Mouse (Mus musculus) embryonic fibroblast, embryonic 13.5 days (primary cell): Measurements from ENCODE around the gene Cdc42bpb. TPM values are rescaled to one million over a fixed set of nuclear protein-coding genes. Genes with fewer than 3 reads are reported as not detected.

Source experiments
- H3K27ac ChIP-seq: 2 replicates; pipeline ENCODE4 v1.5.1; 2012; ENCODE audit warnings: low read length, control low read depth, inconsistent platforms; ENCODE audit not compliant: insufficient read depth
- H3K4me1 ChIP-seq: 2 replicates; pipeline ENCODE4 v1.6.1; 2011; ENCODE audit warnings: low read length; ENCODE audit not compliant: control insufficient read depth, insufficient read depth
- H3K4me3 ChIP-seq: 2 replicates; pipeline ENCODE4 v1.5.1; 2011; ENCODE audit warnings: mild to moderate bottlenecking, control low read depth, low read length; ENCODE audit not compliant: insufficient read depth
- CTCF ChIP-seq: IDR thresholded peaks from 2 replicates; pipeline ENCODE4 v1.5.1; 2011; ENCODE audit warnings: mild to moderate bottlenecking, control low read depth, low read length, moderate library complexity, borderline replicate concordance; ENCODE audit not compliant: insufficient read depth
- POLR2A ChIP-seq: IDR thresholded peaks from 2 replicates; pipeline ENCODE4 v1.6.1; 2011; ENCODE audit warnings: low read depth, mild to moderate bottlenecking, control low read depth, low read length, moderate library complexity
- polyA plus RNA-seq: library from polyadenylated mRNA; stranded (reverse); fragments of >200 nt; gene quantifications from 2 replicates; pipeline ENCODE4 v1.2.4, GENCODE M21; 2011; ENCODE audit warnings: low read depth; ENCODE audit not compliant: missing spikeins, insufficient read length

Cdc42bpb gene
- 60.0 and 71.1 TPM in 2 replicates for polyA plus RNA-seq

DNA sequence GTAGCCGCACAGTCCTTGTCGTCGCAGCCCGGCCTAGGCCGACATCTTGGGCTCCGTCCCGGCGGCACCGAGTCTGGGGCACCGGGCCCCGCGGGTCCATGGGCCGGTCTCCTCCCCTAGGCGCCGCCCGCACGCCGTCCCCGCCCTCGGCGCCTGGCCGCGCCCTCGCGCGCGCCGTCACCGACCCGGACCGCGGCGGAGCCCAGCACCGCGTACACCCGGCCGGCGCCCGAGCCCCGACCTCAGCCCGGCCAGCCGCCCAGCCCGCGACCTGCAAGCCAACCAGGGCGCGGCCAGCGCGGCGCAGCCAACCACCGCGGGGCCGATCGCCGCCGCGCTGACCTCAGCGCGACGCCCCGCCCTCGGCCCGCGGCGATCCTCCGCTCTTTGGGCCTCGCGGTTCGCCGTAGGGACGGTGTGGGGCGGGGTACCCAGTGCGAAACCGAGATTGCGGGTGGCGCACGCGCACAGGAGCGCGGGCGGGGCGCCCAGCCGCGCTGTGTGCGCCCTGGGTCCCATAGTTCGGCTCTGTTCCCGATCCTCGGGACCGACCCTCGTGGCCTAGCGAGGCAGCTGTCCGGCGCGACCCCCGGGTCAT, at the start of gene Cdc42bpb:
Gene Cdc42bpb (minus strand): TSS at position 343 of the 598 bp plus-strand sequence.
- no peak for TF ChIP-seq CTCF
- TF ChIP-seq POLR2A, result peak; percentile 88
- peak within 1 kb of the TSS; percentile 99 for H3K4me3 ChIP-seq
- no peaks in the 10 kb centered on the region for H3K4me1 ChIP-seq
- H3K27ac ChIP-seq, result peak within 1 kb of the TSS; percentile 55

DNA sequence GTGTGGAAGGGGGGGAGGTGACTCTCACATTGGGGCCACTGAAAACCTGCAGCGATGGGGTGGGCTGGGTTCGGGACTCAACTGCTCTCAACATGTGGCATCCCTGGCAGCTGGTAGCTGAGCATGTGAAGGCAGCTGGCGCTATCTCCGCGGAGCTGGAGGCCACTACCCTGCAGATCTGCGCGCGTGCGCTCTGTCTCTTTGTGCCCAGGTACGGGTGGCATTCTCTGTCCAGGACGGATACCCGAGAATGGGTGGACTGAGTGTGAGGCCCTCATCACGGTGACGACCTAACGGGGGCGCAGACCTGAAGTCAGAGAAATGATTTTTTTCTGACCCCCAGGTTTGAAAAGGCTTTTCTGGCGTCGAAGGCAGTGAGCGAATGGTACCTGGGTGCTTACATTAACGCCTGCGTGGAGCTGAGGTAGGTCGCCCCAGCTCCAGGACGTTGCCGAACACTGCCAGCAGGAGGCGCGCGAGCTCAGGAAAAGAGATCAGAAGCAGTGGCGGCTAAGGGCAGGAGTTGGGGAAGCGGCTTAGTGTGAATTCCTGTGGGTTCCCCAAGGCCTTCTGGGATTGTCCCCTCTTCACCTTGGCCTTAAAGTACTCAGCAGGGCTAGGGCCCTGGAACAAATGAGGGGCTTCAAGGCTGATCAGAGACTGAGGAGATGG, 48.4 kb upstream of the Cdc42bpb start:
- Histone ChIP-seq H3K4me3 (no peak overlapping the region), H3K27ac (no peak overlapping the region), H3K4me1 (peaks cover 6% of the 10 kb centered on the region)
- no peak for TF ChIP-seq POLR2A
- TF ChIP-seq CTCF, result peak; percentile 99

DNA sequence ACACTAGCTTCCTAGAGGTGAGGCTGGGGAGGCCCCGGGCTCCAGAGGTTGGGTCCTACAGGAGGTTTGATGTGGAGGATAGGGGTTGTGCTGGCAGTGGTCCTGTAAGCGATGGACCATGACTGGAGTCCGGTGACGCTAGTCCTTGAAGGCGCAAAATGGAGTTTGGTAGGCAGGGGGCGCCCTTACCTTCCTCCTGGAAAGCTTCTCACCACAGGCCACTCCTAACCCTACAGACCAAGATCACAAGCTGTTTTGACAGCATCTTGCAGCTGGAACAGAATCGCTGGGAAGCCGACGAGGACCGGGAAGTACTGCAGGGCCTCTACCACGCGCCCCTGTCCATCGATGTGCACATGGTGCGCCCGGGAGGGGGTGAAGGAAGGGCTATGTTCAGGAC, 47.7 kb upstream of the Cdc42bpb start:
- no peak overlapping the region for H3K4me3 ChIP-seq
- peaks cover 3% of the 10 kb centered on the region for H3K4me1 ChIP-seq
- no peak overlapping the region for H3K27ac ChIP-seq
- peak; percentile 84 for TF ChIP-seq CTCF
- TF ChIP-seq POLR2A, result no peak

DNA sequence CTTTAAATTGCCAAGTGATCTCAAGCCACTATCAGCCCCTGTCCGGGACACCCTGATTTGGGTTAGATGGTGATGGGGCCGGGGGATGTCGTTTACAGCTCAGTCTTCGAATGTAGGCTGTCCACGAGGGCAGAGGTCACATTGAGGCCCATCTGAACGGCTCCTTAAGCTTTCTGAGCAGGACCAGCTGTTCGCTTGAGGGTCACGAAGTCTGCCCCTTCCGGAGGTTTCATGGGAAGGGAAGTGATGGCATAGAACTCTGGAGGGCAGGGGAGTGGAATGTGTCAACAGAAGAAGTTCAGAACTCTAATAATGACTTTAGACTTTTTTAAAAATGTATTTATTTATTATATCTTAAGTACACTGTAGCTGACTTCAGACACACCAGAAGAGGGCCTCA, 47.0 kb upstream of the Cdc42bpb start:
- no peak overlapping the region for H3K4me3 ChIP-seq
- TF ChIP-seq CTCF (no peak), POLR2A (no peak)

DNA sequence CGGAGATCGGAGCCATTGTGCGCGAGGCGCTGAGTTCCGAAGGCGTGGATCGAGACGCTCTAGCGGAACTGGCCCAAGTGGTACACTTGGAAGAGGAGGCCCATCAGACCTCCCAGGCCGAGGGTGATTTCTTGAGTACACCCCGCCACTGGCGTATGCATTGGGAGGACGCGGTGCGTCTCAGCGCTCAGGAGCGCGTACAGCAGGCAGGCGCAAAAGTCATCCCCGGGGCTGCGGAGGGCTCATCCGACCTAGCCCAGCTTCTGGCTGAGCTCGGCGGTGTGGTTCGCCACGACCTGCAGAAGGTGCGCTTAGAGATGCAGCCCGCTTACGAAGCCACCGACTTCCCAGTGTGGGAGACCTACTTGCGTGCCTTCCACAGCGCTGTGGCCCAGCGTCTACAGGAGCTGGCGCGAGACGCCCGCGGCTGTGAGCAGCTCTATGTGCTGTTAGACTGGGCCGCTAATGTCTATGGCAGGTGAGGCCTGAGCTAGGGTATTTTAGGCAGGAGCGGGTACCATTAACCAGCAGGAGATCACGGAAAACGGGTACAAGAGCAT, 46.1 kb upstream of the Cdc42bpb start:
- H3K27ac ChIP-seq, result no peak overlapping the region
- no peak for TF ChIP-seq POLR2A
- TF ChIP-seq CTCF, result no peak
- H3K4me3 ChIP-seq, result no peak overlapping the region
- H3K4me1 ChIP-seq, result no peaks in the 10 kb centered on the region; the same call in 1 of the 2 replicates

More for the DNA sequence above, 47.0 kb upstream of the Cdc42bpb start:
- Histone ChIP-seq H3K4me1 (no peaks in the 10 kb centered on the region; the same call in 1 of the 2 replicates), H3K27ac (no peak overlapping the region)

DNA sequence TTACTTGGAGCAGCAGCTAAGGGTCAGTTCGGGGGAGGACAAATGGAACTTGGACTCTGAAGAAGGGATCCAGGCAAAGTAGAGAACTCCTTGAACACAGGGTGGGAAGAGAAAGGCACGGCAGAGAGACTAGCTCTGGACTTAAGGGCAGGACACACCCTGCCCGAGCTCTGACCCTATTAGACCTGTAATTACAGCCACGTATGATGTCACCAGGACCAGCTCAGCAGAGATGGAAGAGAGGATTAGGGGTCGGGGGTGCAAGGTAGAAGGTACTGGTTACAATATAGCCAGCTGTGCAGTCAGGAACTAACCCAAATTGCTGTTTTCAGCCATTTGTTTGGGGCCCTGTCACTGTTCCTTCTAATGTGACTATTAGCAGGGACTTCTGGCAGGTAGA, 45.3 kb upstream of the Cdc42bpb start:
- Histone ChIP-seq H3K4me3 (no peak overlapping the region), H3K4me1 (no peaks in the 10 kb centered on the region; the same call in 1 of the 2 replicates), H3K27ac (no peak overlapping the region)
- TF ChIP-seq CTCF, result no peak
- no peak for TF ChIP-seq POLR2A

DNA sequence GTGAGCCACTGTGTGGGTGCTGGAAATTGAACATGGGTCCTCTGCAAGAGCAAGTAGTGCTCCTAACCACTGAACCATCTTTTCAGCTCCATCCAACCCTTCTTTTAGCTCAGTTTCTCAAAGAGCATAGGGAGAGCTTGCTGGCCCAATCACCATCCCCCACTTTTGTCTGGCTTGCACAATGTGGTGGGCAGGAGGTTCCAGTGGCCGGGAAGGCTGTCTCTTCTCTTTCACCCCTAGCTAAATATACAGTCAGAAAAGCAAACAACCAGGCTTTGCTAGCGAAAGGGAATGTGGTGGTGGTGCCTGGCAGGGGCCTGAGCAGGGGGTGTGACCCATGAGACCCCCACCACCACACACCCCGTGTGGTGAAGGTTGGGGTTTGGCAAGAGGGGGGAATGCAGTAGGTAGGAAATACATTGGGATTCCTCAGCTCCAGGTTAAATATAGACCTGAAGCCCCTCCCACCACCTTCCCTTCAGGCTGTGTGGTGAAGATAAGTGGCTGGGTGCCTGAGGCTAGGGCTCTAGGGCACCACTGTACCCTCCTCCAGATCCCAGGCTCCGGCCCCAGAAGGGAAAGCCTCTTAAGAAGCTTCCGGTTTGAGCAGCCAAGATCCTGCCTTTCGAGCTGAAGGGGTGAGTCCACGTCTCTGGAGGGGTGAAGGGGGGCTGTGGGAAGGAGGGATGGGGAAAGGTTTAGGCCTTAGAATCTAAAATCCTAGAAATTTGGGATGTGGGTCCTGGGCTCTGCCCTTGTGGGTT, 43.6 kb upstream of the Cdc42bpb start:
- Histone ChIP-seq H3K4me1 (no peaks in the 10 kb centered on the region), H3K27ac (no peak overlapping the region), H3K4me3 (no peak overlapping the region)
- TF ChIP-seq POLR2A (no peak), CTCF (no peak)

DNA sequence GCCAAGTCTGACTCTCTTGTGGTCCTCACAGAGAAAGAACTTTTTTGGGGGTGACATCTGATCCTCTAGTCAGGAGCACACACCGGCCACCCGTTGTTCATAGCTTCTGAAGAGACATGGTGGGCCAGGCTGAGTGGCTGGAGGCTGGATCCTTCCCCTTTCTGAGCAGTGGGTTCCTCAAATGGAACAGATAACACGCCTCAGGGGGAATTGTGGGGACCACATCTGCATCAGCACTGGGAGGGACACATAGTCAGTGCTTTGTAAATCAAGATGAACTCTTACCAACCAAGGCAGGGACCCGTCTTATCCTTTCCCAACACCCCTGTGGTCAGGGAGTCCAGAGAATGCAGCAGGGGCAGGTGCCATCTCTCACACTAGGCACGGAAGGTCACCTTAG, 42.4 kb upstream of the Cdc42bpb start:
- TF ChIP-seq CTCF (no peak), POLR2A (no peak)
- H3K4me3 ChIP-seq, result no peak overlapping the region
- no peak overlapping the region for H3K27ac ChIP-seq
- no peaks in the 10 kb centered on the region for H3K4me1 ChIP-seq

DNA sequence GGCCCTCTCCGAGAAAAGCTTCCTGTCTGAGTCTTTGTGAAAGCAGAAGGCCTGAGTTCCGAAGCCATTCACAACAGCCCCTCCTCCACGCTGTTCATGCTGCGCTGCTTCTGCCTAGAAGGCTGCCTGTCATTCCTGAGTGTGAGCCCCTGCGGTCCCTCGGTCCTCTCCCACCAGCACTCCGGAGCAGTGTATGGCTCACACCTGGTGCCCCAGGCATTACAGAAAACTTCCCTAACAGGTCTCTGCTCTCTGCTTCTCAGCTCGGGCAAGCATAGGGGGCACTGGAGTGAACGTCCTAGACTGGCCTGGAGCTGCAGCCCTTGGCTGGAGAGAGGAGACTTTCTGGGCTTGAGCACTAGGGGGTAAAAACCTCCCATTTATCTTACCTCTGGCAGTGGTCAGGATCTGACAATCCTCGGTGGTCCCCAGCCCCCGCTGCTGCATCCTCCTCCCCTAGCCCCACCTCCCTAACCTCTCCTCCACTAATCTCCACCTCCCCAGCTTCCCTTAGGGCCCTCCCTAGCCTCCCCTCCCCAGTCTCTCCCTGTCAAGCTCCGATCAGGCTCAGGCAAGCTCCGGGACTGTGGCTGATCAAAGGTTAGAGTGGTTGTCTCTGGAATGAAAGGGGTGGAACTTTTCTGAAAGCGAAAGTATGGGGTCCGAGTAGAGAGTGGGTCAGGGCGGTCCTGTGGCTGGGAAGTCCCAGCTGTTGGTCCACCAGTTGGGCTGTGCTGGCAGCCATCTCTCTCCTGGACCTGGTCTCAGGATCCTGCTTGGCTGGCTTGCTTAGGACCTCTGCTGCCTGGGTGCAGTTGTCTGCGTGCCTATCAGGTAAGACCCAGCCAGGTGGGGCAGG, 39.6 kb upstream of the Cdc42bpb start, which contains the start of gene Exoc3l4:
Gene Exoc3l4 (plus strand): TSS at position 97 of the 859 bp plus-strand sequence.
- TF ChIP-seq CTCF, result no peak
- TF ChIP-seq POLR2A, result 0 out of 2 replicates have a peak, but pooled peaks have one; percentile 15
- no peak within 1 kb of the TSS for H3K4me3 ChIP-seq
- no peaks in the 10 kb centered on the region for H3K4me1 ChIP-seq
- H3K27ac ChIP-seq, result no peak within 1 kb of the TSS
